In genomic region chr11:97805662-97806612, GRCm38 (mm10) we compare ENCODE assay signal across 8 mouse cellular contexts. TPM values are rescaled to one million over a fixed set of nuclear protein-coding genes. Genes with fewer than 3 reads are reported as not detected.
DNase-seq lines count a peak whose midpoint lies in the region; ATAC-seq and TF ChIP-seq lines count a peak whose summit lies in the region.

No protein-coding gene starts in this region.

- peak overlapping the region; percentile 45 for H3K9ac ChIP-seq in embryonic facial prominence, embryonic 14.5 days (ENCODE audit: low read depth, low read length)
- H3K9ac ChIP-seq in hindbrain, postnatal 0 days (replicated peaks; ENCODE audit: low read length), result no peak overlapping the region
- peak overlapping the region; percentile 17; the same call in 1 of the 2 replicates for H3K9ac ChIP-seq in midbrain, embryonic 12.5 days (replicated peaks)

- peaks cover 82% of the 10 kb centered on the region for H3K4me1 ChIP-seq in embryonic facial prominence, embryonic 14.5 days (ENCODE audit: control insufficient read depth, insufficient read depth, low read length)
- H3K4me1 ChIP-seq in hindbrain, postnatal 0 days (ENCODE audit: insufficient read depth, low read length), result peaks cover 66% of the 10 kb centered on the region
- H3K4me1 ChIP-seq in midbrain, embryonic 12.5 days, result peaks cover 79% of the 10 kb centered on the region

- H3K27ac ChIP-seq in embryonic facial prominence, embryonic 14.5 days (replicated peaks; ENCODE audit: low read depth, low read length), result peak overlapping the region; percentile 83
- H3K27ac ChIP-seq in hindbrain, postnatal 0 days, result peak overlapping the region; percentile 82
- H3K27ac ChIP-seq in midbrain, embryonic 12.5 days (replicated peaks), result peak overlapping the region; percentile 74

- H3K36me3 ChIP-seq in embryonic facial prominence, embryonic 14.5 days (ENCODE audit: control insufficient read depth, insufficient read depth, low read length), result peaks cover 30% of the 10 kb centered on the region
- H3K36me3 ChIP-seq in hindbrain, postnatal 0 days (ENCODE audit: insufficient read depth, low read length), result peaks cover 12% of the 10 kb centered on the region; the same call in 1 of the 2 replicates
- peaks cover 23% of the 10 kb centered on the region for H3K36me3 ChIP-seq in midbrain, embryonic 12.5 days

- H3K4me2 ChIP-seq in embryonic facial prominence, embryonic 14.5 days (ENCODE audit: low read depth, low read length), result peak overlapping the region; percentile 51
- H3K4me2 ChIP-seq in hindbrain, postnatal 0 days (ENCODE audit: low read depth, low read length), result peak overlapping the region; percentile 44
- peak overlapping the region; percentile 36 for H3K4me2 ChIP-seq in midbrain, embryonic 12.5 days (replicated peaks)

- ATAC-seq in embryonic facial prominence, embryonic 14.5 days (ENCODE audit: low read depth), result no peak
- peak; percentile 71 for ATAC-seq in hindbrain, postnatal 0 days
- peak; percentile 75 for ATAC-seq in midbrain, embryonic 12.5 days (ENCODE audit: low FRiP score, low read depth)
- ATAC-seq in inflammation-experienced regulatory T-cells, adult 6 months, result no peak

- no peak for TF ChIP-seq CTCF in hindbrain, postnatal 0 days (IDR thresholded peaks at IDR 0.05; ENCODE audit: low read depth)

- DNase-seq in gastrocnemius, postnatal 25 days, result peak; percentile 46
- DNase-seq in gastrocnemius, adult 18-20 months (ENCODE audit: low spot score), result no peak
- no peak for DNase-seq in embryonic facial prominence, embryonic 14.5 days (ENCODE audit: low spot score)
- peak; percentile 67 for DNase-seq in hindbrain, postnatal 0 days (ENCODE audit: low spot score)
- no peak for DNase-seq in right cerebral cortex, adult 2 months (ENCODE audit: low spot score in 2 of 2)
- no peak for DNase-seq in testis, postnatal 10 days (ENCODE audit: low spot score)

- H3K9me3 ChIP-seq in embryonic facial prominence, embryonic 14.5 days (ENCODE audit: control insufficient read depth, low read length), result no peaks in the 10 kb centered on the region
- no peaks in the 10 kb centered on the region for H3K9me3 ChIP-seq in hindbrain, postnatal 0 days (ENCODE audit: low read length)
- no peaks in the 10 kb centered on the region for H3K9me3 ChIP-seq in midbrain, embryonic 12.5 days

- 0 out of 2 replicates have a peak overlapping the region, but pooled peaks have one; percentile 14 for H3K4me3 ChIP-seq in embryonic facial prominence, embryonic 14.5 days (ENCODE audit: low read depth, low read length)
- no peak overlapping the region for H3K4me3 ChIP-seq in hindbrain, postnatal 0 days (ENCODE audit: low read length)
- H3K4me3 ChIP-seq in midbrain, embryonic 12.5 days, result peak overlapping the region; percentile 11; the same call in 1 of the 2 replicates

- H3K27me3 ChIP-seq in embryonic facial prominence, embryonic 14.5 days (replicated peaks; ENCODE audit: control insufficient read depth, insufficient read depth, low read length), result no peaks in the 10 kb centered on the region
- H3K27me3 ChIP-seq in hindbrain, postnatal 0 days (ENCODE audit: insufficient read depth, low read length), result no peaks in the 10 kb centered on the region
- no peaks in the 10 kb centered on the region for H3K27me3 ChIP-seq in midbrain, embryonic 12.5 days

- 34% methylated on average over 15 of the region's 15 CpGs for WGBS in embryonic facial prominence, embryonic 14.5 days
- WGBS in hindbrain, postnatal 0 days, result 18% methylated on average over 15 of the region's 15 CpGs
- 42% methylated on average over 15 of the region's 15 CpGs for WGBS in midbrain, embryonic 12.5 days

RNA-seq across cellular contexts. Expression of gene Lasp1, which starts 7.1 kb away (rescaled TPM):
- 10 to 100 TPM; 18.3 to 21.9 TPM for total RNA-seq in gastrocnemius, postnatal 25 days (2021)
- total RNA-seq in gastrocnemius, adult 18-20 months (2021), result 10 to 100 TPM; 10.0 to 19.2 TPM
- polyA plus RNA-seq in embryonic facial prominence, embryonic 14.5 days (2014; fragmentation: Nextera tagmentation; extraction: Ambion mirVana), result 88.6 and 96.3 TPM in 2 replicates
- 177 and 187 TPM in 2 replicates for total RNA-seq in hindbrain, postnatal 0 days (2014; rRNA removed)
- polyA plus RNA-seq in hindbrain, postnatal 0 days (2015; fragmentation: Nextera tagmentation; extraction: Ambion mirVana), result 121 and 137 TPM in 2 replicates
- 102 and 106 TPM in 2 replicates for polyA plus RNA-seq in midbrain, embryonic 12.5 days (2016; fragmentation: Nextera tagmentation; extraction: Ambion mirVana)
- 10 to 100 TPM; 38.6 to 64.7 (median 40.7) TPM for polyA plus RNA-seq in inflammation-experienced regulatory T-cells, adult 6 months (2017; shearing (Covaris generic))

RNA-seq across cellular contexts. Expression of gene Rpl23, which starts 23.7 kb away (rescaled TPM):
- total RNA-seq in gastrocnemius, postnatal 25 days (2021), result 100 to 1,000 TPM; 379 to 436 TPM
- total RNA-seq in gastrocnemius, adult 18-20 months (2021), result 100 to 1,000 TPM; 426 to 450 TPM
- polyA plus RNA-seq in embryonic facial prominence, embryonic 14.5 days (2014; fragmentation: Nextera tagmentation; extraction: Ambion mirVana), result 712 and 810 TPM in 2 replicates
- 124 and 141 TPM in 2 replicates for total RNA-seq in hindbrain, postnatal 0 days (2014; rRNA removed)
- 351 and 362 TPM in 2 replicates for polyA plus RNA-seq in hindbrain, postnatal 0 days (2015; fragmentation: Nextera tagmentation; extraction: Ambion mirVana)
- polyA plus RNA-seq in midbrain, embryonic 12.5 days (2016; fragmentation: Nextera tagmentation; extraction: Ambion mirVana), result 370 and 378 TPM in 2 replicates
- polyA plus RNA-seq in inflammation-experienced regulatory T-cells, adult 6 months (2017; shearing (Covaris generic)), result 1,000 to 10,000 TPM in 2 of 3 experiments, 100 to 1,000 TPM in 1; 686 to 1,148 (median 1,072) TPM

RNA-seq across cellular contexts. Expression of gene 1700001P01Rik, which starts 30.2 kb away (rescaled TPM):
- not detected for total RNA-seq in gastrocnemius, postnatal 25 days (2021)
- total RNA-seq in gastrocnemius, adult 18-20 months (2021), result not detected
- polyA plus RNA-seq in embryonic facial prominence, embryonic 14.5 days (2014; fragmentation: Nextera tagmentation; extraction: Ambion mirVana), result not detected in 2 replicates
- not detected in 2 replicates for total RNA-seq in hindbrain, postnatal 0 days (2014; rRNA removed)
- not detected in 2 replicates for polyA plus RNA-seq in hindbrain, postnatal 0 days (2015; fragmentation: Nextera tagmentation; extraction: Ambion mirVana)
- 0.31 and 1.3 TPM in 2 replicates for polyA plus RNA-seq in midbrain, embryonic 12.5 days (2016; fragmentation: Nextera tagmentation; extraction: Ambion mirVana)
- under 1 TPM in 1 of 3 experiments, not detected in 2; 0.56 TPM for polyA plus RNA-seq in inflammation-experienced regulatory T-cells, adult 6 months (2017; shearing (Covaris generic))

RNA-seq across cellular contexts. Expression of gene B230217C12Rik, which starts 34.6 kb away (rescaled TPM):
- under 1 TPM; 0.48 to 0.67 TPM for total RNA-seq in gastrocnemius, postnatal 25 days (2021)
- under 1 TPM; 0.19 to 0.34 TPM for total RNA-seq in gastrocnemius, adult 18-20 months (2021)
- polyA plus RNA-seq in embryonic facial prominence, embryonic 14.5 days (2014; fragmentation: Nextera tagmentation; extraction: Ambion mirVana), result 7.0 and 7.5 TPM in 2 replicates
- 29.4 and 30.0 TPM in 2 replicates for total RNA-seq in hindbrain, postnatal 0 days (2014; rRNA removed)
- 31.6 and 32.3 TPM in 2 replicates for polyA plus RNA-seq in hindbrain, postnatal 0 days (2015; fragmentation: Nextera tagmentation; extraction: Ambion mirVana)
- polyA plus RNA-seq in midbrain, embryonic 12.5 days (2016; fragmentation: Nextera tagmentation; extraction: Ambion mirVana), result 14.2 and 15.8 TPM in 2 replicates
- 1 to 10 TPM; 2.1 to 3.0 (median 2.3) TPM for polyA plus RNA-seq in inflammation-experienced regulatory T-cells, adult 6 months (2017; shearing (Covaris generic))

RNA-seq across cellular contexts. Expression of gene Cwc25, which starts 39.6 kb away (rescaled TPM):
- total RNA-seq in gastrocnemius, postnatal 25 days (2021), result 1 to 10 TPM; 4.9 to 6.4 TPM
- total RNA-seq in gastrocnemius, adult 18-20 months (2021), result 1 to 10 TPM; 5.2 to 5.9 TPM
- polyA plus RNA-seq in embryonic facial prominence, embryonic 14.5 days (2014; fragmentation: Nextera tagmentation; extraction: Ambion mirVana), result 10.3 and 11.8 TPM in 2 replicates
- total RNA-seq in hindbrain, postnatal 0 days (2014; rRNA removed), result 13.3 and 14.2 TPM in 2 replicates
- polyA plus RNA-seq in hindbrain, postnatal 0 days (2015; fragmentation: Nextera tagmentation; extraction: Ambion mirVana), result 11.9 and 12.9 TPM in 2 replicates
- polyA plus RNA-seq in midbrain, embryonic 12.5 days (2016; fragmentation: Nextera tagmentation; extraction: Ambion mirVana), result 22.3 and 24.4 TPM in 2 replicates
- 10 to 100 TPM; 23.0 to 28.1 (median 23.0) TPM for polyA plus RNA-seq in inflammation-experienced regulatory T-cells, adult 6 months (2017; shearing (Covaris generic))

Comparison
In these comparisons a context has a peak if more than half of its experiments do, and no peak if none do; other contexts are left out.
1. DNase-seq: peak in gastrocnemius, postnatal 25 days (single experiment) and hindbrain, postnatal 0 days (single experiment); none in gastrocnemius, adult 18-20 months (single experiment), embryonic facial prominence, embryonic 14.5 days (single experiment), right cerebral cortex, adult 2 months (0 of 2) and testis, postnatal 10 days (single experiment).
2. ATAC-seq: peak in hindbrain, postnatal 0 days (single experiment) and midbrain, embryonic 12.5 days (single experiment); none in embryonic facial prominence, embryonic 14.5 days (single experiment) and inflammation-experienced regulatory T-cells, adult 6 months (single experiment).
3. Peak in every context shown above with its lines, with median percentiles within 50 percentile points of each other: H3K27ac ChIP-seq and H3K4me2 ChIP-seq.